In genomic region chr12:7650851-7651250, GRCm38 (mm10) we compare ENCODE assay signal across 14 mouse cellular contexts.
"Had no signal": no experiment of that assay in that cellular context is flagged by ENCODE, and none has a peak within 500 bp of the region (broad histone marks: within the 10 kb centered on the region; RNA-seq: fewer than 3 reads in every experiment).

No protein-coding gene starts in this region.

- DNase-seq: gastrocnemius, postnatal 25 days; heart, adult 18-20 months; heart, postnatal 10 days; heart, postnatal 4 days; kidney, adult 18-20 months; kidney, adult 8-10 months; kidney, postnatal 10 days; kidney, postnatal 25 days; kidney, postnatal 4 days; liver; liver, embryonic 13.5 days had no signal

- ATAC-seq: inflammation-experienced regulatory T-cells, adult 6 months; intestine, embryonic 15.5 days; intestine, postnatal 0 days had no signal
